Mouse (Mus musculus) kidney, adult 2 months (tissue): ENCODE data around the gene Cd52. TPM values are rescaled to one million over a fixed set of nuclear protein-coding genes. Genes with fewer than 3 reads are reported as not detected.

ENCODE experiments used
- DNase-seq: peaks from one replicate; pipeline ENCODE4 v3.0.0; 2021
- H3K27ac ChIP-seq: fragments of 200-500 bp; 2 replicates; pipeline ENCODE4 v1.5.1; 2012; ENCODE audit warnings: low read depth, low read length, control low read depth, inconsistent platforms; ENCODE audit not compliant: insufficient read depth
- H3K27me3 ChIP-seq: fragments of 200-500 bp; replicated peaks from 2 replicates; pipeline ENCODE4 v1.6.1; 2012; ENCODE audit warnings: mild to moderate bottlenecking, moderate library complexity, low read length, inconsistent platforms; ENCODE audit not compliant: control insufficient read depth, insufficient read depth
- H3K36me3 ChIP-seq: fragments of 200-500 bp; 2 replicates; pipeline ENCODE4 v1.6.1; 2012; ENCODE audit warnings: mild to moderate bottlenecking, moderate library complexity, low read length, inconsistent platforms; ENCODE audit not compliant: control insufficient read depth, insufficient read depth
- H3K4me1 ChIP-seq: fragments of 200-500 bp; 2 replicates; pipeline ENCODE4 v1.6.1; 2011; ENCODE audit warnings: low read length; ENCODE audit not compliant: control insufficient read depth, insufficient read depth
- H3K4me3 ChIP-seq: fragments of 200-500 bp; 2 replicates; pipeline ENCODE4 v1.5.1; 2011; ENCODE audit warnings: mild to moderate bottlenecking, low read depth, low read length, control low read depth; ENCODE audit not compliant: insufficient read depth
- CTCF ChIP-seq: fragments of 200-500 bp; conservative IDR thresholded peaks from 2 replicates; pipeline ENCODE4 v1.5.1; 2011; ENCODE audit warnings: low read depth, mild to moderate bottlenecking, control low read depth, low read length, moderate library complexity, mixed read lengths; ENCODE audit not compliant: insufficient read depth, insufficient read length
- POLR2A ChIP-seq: fragments of 200-500 bp; IDR thresholded peaks from one replicate; pipeline ENCODE4 v1.6.1; 2011; ENCODE audit warnings: low read depth, low read length, control low read depth
- WGBS: fragments of 180-500 bp; shearing (Covaris S2); methylation state at CpG from one replicate; pipeline ENCODE4 v1.1.7; 2018; 5-methylcytosine and 5-hydroxymethylcytosine counted together
- polyA plus RNA-seq: library from polyadenylated mRNA; depleted of rRNA; stranded (reverse); fragments of >200 nt; gene quantifications from 2 replicates; pipeline ENCODE4 v1.2.3, GENCODE M21; 2012

The Cd52 gene
- polyA plus RNA-seq, 1 experiment, result 65.1 TPM

- H3K4me1 ChIP-seq, result no peaks in the 10 kb centered on the region; the same call in 1 of the 2 replicates
- no peaks in the 10 kb centered on the region for H3K36me3 ChIP-seq
- H3K4me3 ChIP-seq, result no peak overlapping the region
- H3K27ac ChIP-seq, result no peak overlapping the region
- no peaks in the 10 kb centered on the region for H3K27me3 ChIP-seq
- no peak for DNase-seq
- 72% methylated on average over 8 of the region's 8 CpGs for WGBS
- TF ChIP-seq POLR2A, result no peak
- no peak for TF ChIP-seq CTCF
These were observed 32.9 kb downstream of the Cd52 start for GRCm38 (mm10) chr4:134061944-134062446.

GRCm38 (mm10) chr4:134061166-134061830 lies 33.6 kb downstream of the Cd52 start:
- H3K4me3 ChIP-seq, result no peak overlapping the region
- no peaks in the 10 kb centered on the region for H3K36me3 ChIP-seq
- H3K27ac ChIP-seq, result no peak overlapping the region
- no peaks in the 10 kb centered on the region; the same call in 1 of the 2 replicates for H3K4me1 ChIP-seq
- TF ChIP-seq POLR2A, result no peak
- DNase-seq, result peak; percentile 69
- H3K27me3 ChIP-seq, result no peaks in the 10 kb centered on the region
- 64% methylated on average over 18 of the region's 18 CpGs for WGBS

GRCm38 (mm10) chr4:134060135-134060865 lies 34.6 kb downstream of the Cd52 start, which contains the start of gene Crybg2:
Crybg2 (plus strand) TSS chr4:134060815.
- no peak within 1 kb of the TSS for H3K27ac ChIP-seq
- H3K4me3 ChIP-seq, result no peak within 1 kb of the TSS
- WGBS, result 72% methylated on average over 28 of the region's 28 CpGs
- no peaks in the 10 kb centered on the region; the same call in 1 of the 2 replicates for H3K4me1 ChIP-seq
- no peaks in the 10 kb centered on the region for H3K27me3 ChIP-seq
- H3K36me3 ChIP-seq, result no peaks in the 10 kb centered on the region
- no peak for DNase-seq
- no peak for TF ChIP-seq CTCF

GRCm38 (mm10) chr4:134058908-134059307 lies 36.0 kb downstream of the Cd52 start:
- Histone ChIP-seq H3K27ac (no peak overlapping the region), H3K36me3 (no peaks in the 10 kb centered on the region), H3K4me1 (no peaks in the 10 kb centered on the region), H3K4me3 (no peak overlapping the region), H3K27me3 (no peaks in the 10 kb centered on the region)
- no peak for DNase-seq
- whole genome bisulfite sequencing, result 86% methylated on average over 6 of the region's 6 CpGs
- TF ChIP-seq POLR2A (no peak), CTCF (no peak)

- no peak overlapping the region for H3K27ac ChIP-seq
- no peak for DNase-seq
- H3K4me1 ChIP-seq, result no peaks in the 10 kb centered on the region
- no peak overlapping the region for H3K4me3 ChIP-seq
- no peaks in the 10 kb centered on the region for H3K27me3 ChIP-seq
- WGBS, result 27% methylated on average over 14 of the region's 14 CpGs
- TF ChIP-seq POLR2A (no peak), CTCF (no peak)
- no peaks in the 10 kb centered on the region for H3K36me3 ChIP-seq
These were observed 36.6 kb downstream of the Cd52 start for GRCm38 (mm10) chr4:134058166-134058715.

- TF ChIP-seq CTCF (no peak), POLR2A (no peak)
- Histone ChIP-seq H3K27ac (no peak within 1 kb of the TSS), H3K36me3 (no peaks in the 10 kb centered on the region), H3K27me3 (no peaks in the 10 kb centered on the region), H3K4me1 (no peaks in the 10 kb centered on the region), H3K4me3 (no peak within 1 kb of the TSS)
- WGBS, result 95% methylated on average over 3 of the region's 3 CpGs
- DNase-seq, result no peak
These were observed 41.3 kb downstream of the Cd52 start, which contains the start of gene Zfp683 for GRCm38 (mm10) chr4:134053538-134053937. Zfp683 (plus strand) TSS chr4:134053838.

GRCm38 (mm10) chr4:134052560-134052959 lies 42.3 kb downstream of the Cd52 start:
- no peak for TF ChIP-seq CTCF
- WGBS, result 33% methylated on average over 8 of the region's 8 CpGs
- no peaks in the 10 kb centered on the region for H3K27me3 ChIP-seq
- DNase-seq, result no peak
- no peaks in the 10 kb centered on the region for H3K4me1 ChIP-seq
- H3K36me3 ChIP-seq, result no peaks in the 10 kb centered on the region
- no peak overlapping the region for H3K27ac ChIP-seq
- no peak overlapping the region for H3K4me3 ChIP-seq
